Mouse (Mus musculus): Measurements from ENCODE around the gene Usp32. TPM values are rescaled to one million over a fixed set of nuclear protein-coding genes. Genes with fewer than 3 reads are reported as not detected.

The Usp32 gene
- polyA plus RNA-seq, 1 experiment from 2014 or later = 12.0 TPM

DNA sequence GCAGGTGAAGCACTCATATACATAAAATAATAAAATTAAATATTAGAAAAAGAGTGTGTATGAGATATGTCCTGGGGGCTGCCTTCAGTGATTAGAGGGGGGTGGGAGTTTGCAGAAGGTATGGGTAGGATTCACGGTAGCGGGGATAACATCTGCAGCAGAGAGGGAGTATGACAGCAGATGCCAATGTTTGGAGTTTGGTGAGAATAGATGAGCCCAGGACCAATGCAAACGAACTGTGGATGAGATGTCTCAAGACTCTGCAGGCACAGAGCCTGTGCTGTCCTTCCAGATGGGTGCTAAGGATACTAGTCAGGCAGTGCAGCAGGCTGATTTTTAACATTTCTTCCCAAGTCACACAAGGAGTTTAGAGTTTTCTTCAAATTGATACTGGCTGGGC, 163.3 kb downstream of the Usp32 start:
- ATAC-seq = no peak
- no peak overlapping the region for H3K4me3 ChIP-seq
- no peak overlapping the region for H3K4me2 ChIP-seq
- H3K9ac ChIP-seq = no peak overlapping the region
- H3K27ac ChIP-seq = no peak overlapping the region
- H3K36me3 ChIP-seq = no peaks in the 10 kb centered on the region
- whole genome bisulfite sequencing (ENCODE audit: insufficient replicate concordance) = 77% methylated on average over 3 of the region's 3 CpGs
- H3K4me1 ChIP-seq = 0 out of 2 replicates have a peak, but pooled peaks cover 6% of the 10 kb centered on the region
- 0 out of 2 replicates have a peak, but pooled peaks cover 3% of the 10 kb centered on the region for H3K27me3 ChIP-seq (replicated peaks)
- H3K9me3 ChIP-seq (replicated peaks) = no peaks in the 10 kb centered on the region

GRCm38 (mm10) chr11:84974582-84974981, 165.4 kb downstream of the Usp32 start:
- 61% methylated on average over 7 of the region's 7 CpGs for WGBS (ENCODE audit: insufficient replicate concordance)
- no peak overlapping the region for H3K9ac ChIP-seq
- H3K9me3 ChIP-seq (replicated peaks) = no peaks in the 10 kb centered on the region
- H3K27me3 ChIP-seq (replicated peaks) = 0 out of 2 replicates have a peak, but pooled peaks cover 3% of the 10 kb centered on the region
- no peak for ATAC-seq
- H3K27ac ChIP-seq = no peak overlapping the region
- H3K4me2 ChIP-seq = no peak overlapping the region
- no peaks in the 10 kb centered on the region for H3K36me3 ChIP-seq
- H3K4me3 ChIP-seq = no peak overlapping the region
- H3K4me1 ChIP-seq = 0 out of 2 replicates have a peak, but pooled peaks cover 6% of the 10 kb centered on the region

DNA sequence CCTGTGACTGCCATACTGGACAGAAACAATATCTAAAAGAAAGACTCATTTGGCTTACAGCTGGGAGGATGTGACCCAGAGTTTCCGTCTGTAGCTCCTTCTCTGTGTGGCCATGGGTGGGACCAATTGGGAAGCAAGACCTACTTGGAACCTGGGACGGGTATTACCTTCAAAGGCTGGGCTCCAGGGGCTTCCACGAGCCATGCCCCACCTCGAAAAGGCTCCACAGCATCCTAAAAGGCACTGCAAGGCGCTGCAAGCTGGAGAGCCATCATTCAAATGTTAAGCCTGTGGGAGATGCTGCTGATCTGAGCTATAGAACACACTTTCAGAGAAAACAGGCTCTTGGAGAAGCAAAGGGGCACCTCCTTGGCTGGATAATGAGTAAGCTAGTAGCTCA, 166.3 kb downstream of the Usp32 start:
- Histone ChIP-seq H3K4me2 (no peak overlapping the region), H3K4me1 (0 out of 2 replicates have a peak, but pooled peaks cover 10% of the 10 kb centered on the region), H3K4me3 (no peak overlapping the region), H3K27me3 (replicated peaks) (0 out of 2 replicates have a peak, but pooled peaks cover 3% of the 10 kb centered on the region), H3K9ac (no peak overlapping the region), H3K9me3 (replicated peaks) (no peaks in the 10 kb centered on the region), H3K36me3 (no peaks in the 10 kb centered on the region), H3K27ac (no peak overlapping the region)
- 48% methylated on average over 5 of the region's 5 CpGs for WGBS (ENCODE audit: insufficient replicate concordance)
- no peak for ATAC-seq

GRCm38 (mm10) chr11:84972067-84972466, 167.9 kb downstream of the Usp32 start:
- Histone ChIP-seq H3K4me3 (no peak overlapping the region), H3K27me3 (replicated peaks) (0 out of 2 replicates have a peak, but pooled peaks cover 3% of the 10 kb centered on the region), H3K4me2 (no peak overlapping the region), H3K27ac (no peak overlapping the region), H3K9me3 (replicated peaks) (no peaks in the 10 kb centered on the region), H3K4me1 (0 out of 2 replicates have a peak, but pooled peaks cover 11% of the 10 kb centered on the region), H3K36me3 (no peaks in the 10 kb centered on the region), H3K9ac (no peak overlapping the region)
- 53% methylated on average over 3 of the region's 3 CpGs for WGBS (ENCODE audit: insufficient replicate concordance)
- ATAC-seq = no peak

DNA sequence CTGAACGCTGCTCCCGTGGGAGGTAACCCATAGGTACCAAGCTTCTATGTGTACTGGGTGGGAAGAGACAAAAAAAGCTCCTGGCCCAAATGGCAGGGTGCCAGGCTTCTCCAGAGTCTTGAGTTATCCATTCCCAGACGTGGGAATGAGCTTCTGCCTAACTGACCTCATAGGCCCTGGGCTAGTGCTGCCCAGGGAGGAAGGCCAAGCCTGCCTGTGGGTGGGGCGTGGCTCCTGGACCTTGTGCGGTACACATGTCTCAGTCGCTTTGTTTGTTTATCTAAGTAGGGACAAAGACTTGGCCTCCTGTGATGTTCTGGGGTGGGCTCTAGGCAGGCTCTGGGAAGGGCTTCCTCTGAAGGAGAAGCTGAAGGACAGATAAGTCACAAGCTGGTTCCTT, 171.2 kb downstream of the Usp32 start:
- Histone ChIP-seq H3K9ac (no peak overlapping the region), H3K9me3 (replicated peaks) (no peaks in the 10 kb centered on the region), H3K27me3 (replicated peaks) (no peaks in the 10 kb centered on the region), H3K27ac (no peak overlapping the region), H3K4me1 (peaks cover 16% of the 10 kb centered on the region; the same call in 1 of the 2 replicates), H3K4me2 (no peak overlapping the region), H3K36me3 (no peaks in the 10 kb centered on the region), H3K4me3 (no peak overlapping the region)
- 48% methylated on average over 6 of the region's 6 CpGs for WGBS (ENCODE audit: insufficient replicate concordance)
- no peak for ATAC-seq

DNA sequence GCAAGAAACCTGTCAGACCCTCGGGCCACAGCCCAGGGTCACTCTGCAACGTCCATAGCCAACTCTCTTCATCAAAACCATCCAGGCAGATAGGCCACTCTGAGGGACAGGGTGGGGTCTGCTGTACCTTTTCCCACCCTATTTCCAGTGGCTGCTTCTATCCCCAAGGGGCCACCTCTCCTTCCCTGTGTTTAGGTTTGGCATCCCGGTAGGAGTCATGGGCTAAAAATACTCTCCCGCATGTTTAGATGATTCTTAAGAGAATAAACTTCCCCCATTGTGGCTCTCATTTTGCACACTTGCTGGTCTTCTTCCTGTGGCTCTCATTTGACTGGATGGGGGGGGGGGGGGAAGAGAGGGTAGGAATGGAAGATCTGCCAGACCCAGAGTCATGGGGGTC, 171.7 kb downstream of the Usp32 start:
- WGBS (ENCODE audit: insufficient replicate concordance) = 57% methylated on average over 4 of the region's 4 CpGs
- H3K27me3 ChIP-seq (replicated peaks) = no peaks in the 10 kb centered on the region
- H3K4me2 ChIP-seq = no peak overlapping the region
- no peak overlapping the region for H3K27ac ChIP-seq
- no peak for ATAC-seq
- no peaks in the 10 kb centered on the region for H3K9me3 ChIP-seq (replicated peaks)
- H3K36me3 ChIP-seq = no peaks in the 10 kb centered on the region
- H3K9ac ChIP-seq = no peak overlapping the region
- no peak overlapping the region for H3K4me3 ChIP-seq
- peaks cover 16% of the 10 kb centered on the region; the same call in 1 of the 2 replicates for H3K4me1 ChIP-seq

DNA sequence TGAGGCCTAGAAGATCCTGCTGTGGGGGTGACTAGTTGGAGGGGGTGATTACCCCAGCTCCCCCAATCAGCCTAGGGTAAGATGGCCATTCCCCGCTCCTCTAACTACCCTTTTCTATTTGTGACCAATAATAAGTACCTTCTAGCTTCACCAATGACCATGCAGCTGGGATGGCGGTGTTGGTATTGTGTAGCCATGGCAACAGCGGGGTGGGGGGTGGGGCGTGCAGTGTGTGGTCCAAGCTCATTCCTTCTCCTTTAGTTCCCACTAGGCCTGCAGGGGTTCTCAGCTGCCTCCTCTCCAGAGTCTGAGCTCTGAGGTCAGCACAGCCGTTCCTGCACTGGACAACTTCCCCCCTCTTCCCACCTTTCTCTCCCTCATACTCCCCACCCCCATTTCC, 172.8 kb downstream of the Usp32 start:
- 38% methylated on average over 5 of the region's 5 CpGs for WGBS (ENCODE audit: insufficient replicate concordance)
- no peaks in the 10 kb centered on the region for H3K9me3 ChIP-seq (replicated peaks)
- ATAC-seq = no peak

DNA sequence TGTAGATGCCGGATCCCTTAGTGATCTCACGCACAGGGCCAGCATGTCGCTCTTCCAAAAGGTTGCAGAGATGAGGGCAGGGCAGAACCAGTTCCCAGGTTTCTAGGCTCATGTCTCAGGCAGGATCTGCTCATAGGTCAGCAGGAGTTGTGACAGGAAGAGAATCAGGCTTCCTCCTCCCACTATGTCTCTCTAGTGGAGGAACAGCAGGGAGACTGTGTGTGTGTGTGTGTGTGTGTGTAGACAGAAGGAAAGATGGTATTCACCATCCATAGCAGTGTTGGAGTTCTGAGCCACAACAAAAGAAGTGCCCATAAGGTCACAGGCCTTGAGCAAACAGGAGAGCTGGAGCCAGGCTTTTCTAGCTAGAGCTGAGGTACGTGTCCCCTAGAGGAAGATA, 173.3 kb downstream of the Usp32 start:
- Histone ChIP-seq H3K27me3 (replicated peaks) (peaks cover 9% of the 10 kb centered on the region), H3K27ac (no peak overlapping the region), H3K4me1 (peaks cover 16% of the 10 kb centered on the region; the same call in 1 of the 2 replicates), H3K9me3 (replicated peaks) (no peaks in the 10 kb centered on the region), H3K4me3 (no peak overlapping the region), H3K9ac (no peak overlapping the region), H3K36me3 (no peaks in the 10 kb centered on the region), H3K4me2 (no peak overlapping the region)
- ATAC-seq = no peak
- WGBS (ENCODE audit: insufficient replicate concordance) = 71% methylated on average over 4 of the region's 4 CpGs

More for the DNA sequence above, 172.8 kb downstream of the Usp32 start:
- H3K4me2 ChIP-seq = no peak overlapping the region
- peaks cover 16% of the 10 kb centered on the region; the same call in 1 of the 2 replicates for H3K4me1 ChIP-seq
- no peaks in the 10 kb centered on the region for H3K36me3 ChIP-seq
- H3K27me3 ChIP-seq (replicated peaks) = peaks cover 7% of the 10 kb centered on the region; the same call in 1 of the 2 replicates
- H3K4me3 ChIP-seq = no peak overlapping the region
- no peak overlapping the region for H3K27ac ChIP-seq
- H3K9ac ChIP-seq = no peak overlapping the region

DNA sequence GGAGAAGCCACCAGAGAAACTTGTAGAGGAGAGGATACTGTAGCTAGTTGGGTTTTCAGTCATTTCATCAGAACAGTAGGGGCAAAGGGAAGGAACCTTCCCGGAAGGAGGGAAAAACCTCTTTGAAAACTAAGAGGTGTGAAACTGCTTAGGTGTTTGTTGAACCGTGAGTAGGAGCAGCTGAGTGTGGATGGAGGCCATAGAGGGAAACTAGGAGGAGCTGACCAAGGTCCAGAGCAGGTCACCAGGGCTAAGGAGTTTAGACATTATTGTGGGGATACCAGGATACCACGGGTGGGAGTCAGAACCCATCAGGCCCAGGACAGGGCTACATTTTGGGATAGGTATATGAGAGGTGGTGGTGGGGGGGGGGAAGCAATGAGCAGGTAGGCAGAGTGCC, 176.4 kb downstream of the Usp32 start:
- ATAC-seq = no peak
- Histone ChIP-seq H3K9me3 (replicated peaks) (no peaks in the 10 kb centered on the region), H3K4me3 (no peak overlapping the region), H3K4me2 (no peak overlapping the region), H3K27ac (no peak overlapping the region), H3K9ac (no peak overlapping the region), H3K36me3 (no peaks in the 10 kb centered on the region), H3K4me1 (peaks cover 27% of the 10 kb centered on the region), H3K27me3 (replicated peaks) (peaks cover 40% of the 10 kb centered on the region)
- 65% methylated on average over 3 of the region's 3 CpGs for WGBS (ENCODE audit: insufficient replicate concordance)

DNA sequence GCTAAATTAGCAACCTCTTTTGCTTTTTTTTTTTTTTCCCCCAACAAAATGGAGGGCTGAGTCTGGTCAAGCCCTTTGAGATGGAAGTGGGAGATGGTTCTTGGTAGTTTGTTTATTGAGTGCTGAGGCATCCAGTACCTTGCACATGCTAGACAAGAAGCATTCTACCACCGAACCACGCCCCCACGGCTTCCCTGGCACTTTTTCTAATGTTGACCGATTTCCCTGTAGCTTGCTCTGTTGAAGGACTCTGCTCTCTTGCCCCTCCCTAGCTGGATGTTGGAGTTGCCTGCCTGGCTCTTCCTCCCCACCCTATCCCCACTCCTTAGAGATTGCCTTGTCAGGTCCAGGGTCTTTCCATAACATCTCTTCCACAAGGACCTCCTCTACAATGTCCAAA, 177.4 kb downstream of the Usp32 start:
- Histone ChIP-seq H3K9ac (no peak overlapping the region), H3K4me3 (no peak overlapping the region), H3K9me3 (replicated peaks) (no peaks in the 10 kb centered on the region), H3K36me3 (no peaks in the 10 kb centered on the region), H3K27ac (no peak overlapping the region), H3K4me1 (peaks cover 34% of the 10 kb centered on the region), H3K27me3 (replicated peaks) (peaks cover 50% of the 10 kb centered on the region), H3K4me2 (no peak overlapping the region)
- 77% methylated on average over 4 of the region's 4 CpGs for WGBS (ENCODE audit: insufficient replicate concordance)
- ATAC-seq = no peak

- H3K36me3 ChIP-seq = no peaks in the 10 kb centered on the region
- 77% methylated on average over 4 of the region's 4 CpGs for WGBS (ENCODE audit: insufficient replicate concordance)
- no peaks in the 10 kb centered on the region for H3K9me3 ChIP-seq (replicated peaks)
- H3K4me3 ChIP-seq = no peak overlapping the region
- H3K27me3 ChIP-seq (replicated peaks) = peaks cover 60% of the 10 kb centered on the region
- no peak for ATAC-seq
- H3K4me1 ChIP-seq = peaks cover 29% of the 10 kb centered on the region
- H3K4me2 ChIP-seq = no peak overlapping the region
- no peak overlapping the region for H3K27ac ChIP-seq
- no peak overlapping the region for H3K9ac ChIP-seq
Measured at GRCm38 (mm10) chr11:84961571-84961970, 178.4 kb downstream of the Usp32 start.

DNA sequence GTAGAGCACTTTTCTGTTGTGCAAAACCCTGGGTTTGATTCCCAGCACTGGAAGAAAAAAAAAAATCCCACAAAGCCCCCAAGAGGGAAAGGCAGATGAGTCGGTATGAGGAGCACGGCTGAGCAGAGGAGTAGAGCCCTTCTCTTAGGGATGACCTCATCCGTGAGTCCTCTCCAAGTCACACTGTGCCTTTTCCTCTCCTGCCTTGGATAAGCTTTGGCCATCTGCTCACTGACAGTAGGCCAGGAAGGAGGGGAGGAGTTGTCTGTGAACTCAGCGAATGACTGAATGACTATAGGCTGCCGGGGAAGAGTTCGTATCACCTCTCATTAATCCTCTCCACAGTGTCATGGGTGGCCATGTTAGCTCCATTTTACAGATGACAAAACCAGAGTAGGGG, 179.2 kb downstream of the Usp32 start:
- Histone ChIP-seq H3K27ac (no peak overlapping the region), H3K4me2 (no peak overlapping the region), H3K36me3 (no peaks in the 10 kb centered on the region), H3K4me1 (peaks cover 29% of the 10 kb centered on the region), H3K27me3 (replicated peaks) (peaks cover 68% of the 10 kb centered on the region), H3K9me3 (replicated peaks) (no peaks in the 10 kb centered on the region), H3K9ac (no peak overlapping the region), H3K4me3 (no peak overlapping the region)
- no peak for ATAC-seq
- WGBS (ENCODE audit: insufficient replicate concordance) = 40% methylated on average over 6 of the region's 6 CpGs

DNA sequence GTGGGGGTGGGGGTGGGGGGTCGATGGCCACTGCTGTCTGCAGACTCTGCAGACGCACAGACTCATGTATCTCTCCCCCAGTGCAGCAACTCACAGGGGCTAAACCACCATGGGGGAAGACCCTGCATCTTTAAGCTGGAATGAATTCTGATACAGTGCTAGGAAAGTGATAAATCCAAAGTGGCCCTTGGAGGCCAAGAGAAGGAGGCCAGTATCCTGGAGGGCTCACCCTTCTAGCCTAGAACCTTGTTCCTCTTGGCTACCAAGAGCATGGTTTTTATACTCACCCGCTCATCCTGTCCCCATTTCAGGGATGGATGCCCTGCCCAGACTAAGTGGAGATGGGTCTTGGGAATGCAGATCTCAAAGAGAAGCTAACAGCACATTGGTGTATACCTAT, 179.7 kb downstream of the Usp32 start:
- 29% methylated on average over 3 of the region's 3 CpGs for WGBS (ENCODE audit: insufficient replicate concordance)
- H3K4me1 ChIP-seq = peaks cover 29% of the 10 kb centered on the region
- H3K4me3 ChIP-seq = no peak overlapping the region
- H3K27ac ChIP-seq = no peak overlapping the region
- no peaks in the 10 kb centered on the region for H3K36me3 ChIP-seq
- H3K4me2 ChIP-seq = no peak overlapping the region
- H3K9me3 ChIP-seq (replicated peaks) = no peaks in the 10 kb centered on the region
- ATAC-seq = no peak
- H3K27me3 ChIP-seq (replicated peaks) = peaks cover 71% of the 10 kb centered on the region
- no peak overlapping the region for H3K9ac ChIP-seq

Measured in liver, embryonic 12.5 days (tissue).